Mouse (Mus musculus): Measurements from ENCODE around the gene Rnh1. TPM values are rescaled to one million over a fixed set of nuclear protein-coding genes. Genes with fewer than 3 reads are reported as not detected.

Rnh1 gene
- total and polyA plus RNA-seq, 2 experiments from 2014 or later = 44.2 to 47.1 TPM

GRCm38 (mm10) chr7:141196619-141197282 is 24.1 kb upstream of the Rnh1 start:
- 86% methylated on average over 8 of the region's 8 CpGs for WGBS
- peaks cover 7% of the 10 kb centered on the region for H3K36me3 ChIP-seq (ENCODE audit: insufficient read depth, low read length)
- no peak for TF ChIP-seq CTCF (IDR thresholded peaks at IDR 0.05)
- ATAC-seq (ENCODE audit: low FRiP score) = no peak
- H3K4me2 ChIP-seq (ENCODE audit: low read depth, low read length, poor library complexity, severe bottlenecking) = no peak overlapping the region
- H3K4me3 ChIP-seq (ENCODE audit: low read depth, low read length) = no peak overlapping the region
- peaks cover 8% of the 10 kb centered on the region; the same call in 1 of the 2 replicates for H3K4me1 ChIP-seq (ENCODE audit: insufficient read depth, low read length)
- no peak overlapping the region for H3K27ac ChIP-seq (ENCODE audit: low read depth, low read length)
- H3K9ac ChIP-seq (replicated peaks; ENCODE audit: low read length, poor library complexity, severe bottlenecking) = no peak overlapping the region
- no peaks in the 10 kb centered on the region for H3K9me3 ChIP-seq (ENCODE audit: low read length)
- DNase-seq (ENCODE audit: low spot score) = no peak
- no peaks in the 10 kb centered on the region for H3K27me3 ChIP-seq (ENCODE audit: insufficient read depth, low read length)

- H3K4me2 ChIP-seq (ENCODE audit: low read depth, low read length, poor library complexity, severe bottlenecking) = 0 out of 2 replicates have a peak overlapping the region, but pooled peaks have one; percentile 65
- H3K4me3 ChIP-seq (ENCODE audit: low read depth, low read length) = no peak overlapping the region
- H3K36me3 ChIP-seq (ENCODE audit: insufficient read depth, low read length) = peaks cover 17% of the 10 kb centered on the region
- H3K27ac ChIP-seq (ENCODE audit: low read depth, low read length) = no peak overlapping the region
- DNase-seq (ENCODE audit: low spot score) (no peak), ATAC-seq (ENCODE audit: low FRiP score) (no peak)
- H3K27me3 ChIP-seq (ENCODE audit: insufficient read depth, low read length) = no peaks in the 10 kb centered on the region
- 93% methylated on average over 2 of the region's 2 CpGs for WGBS
- peaks cover 8% of the 10 kb centered on the region; the same call in 1 of the 2 replicates for H3K4me1 ChIP-seq (ENCODE audit: insufficient read depth, low read length)
- no peak overlapping the region for H3K9ac ChIP-seq (replicated peaks; ENCODE audit: low read length, poor library complexity, severe bottlenecking)
- H3K9me3 ChIP-seq (ENCODE audit: low read length) = no peaks in the 10 kb centered on the region
- no peak for TF ChIP-seq CTCF (IDR thresholded peaks at IDR 0.05)
Measured at GRCm38 (mm10) chr7:141195754-141196153, 23.1 kb upstream of the Rnh1 start.

- Histone ChIP-seq H3K27me3 (ENCODE audit: insufficient read depth, low read length) (no peaks in the 10 kb centered on the region), H3K4me2 (ENCODE audit: low read depth, low read length, poor library complexity, severe bottlenecking) (peak overlapping the region; percentile 65), H3K4me3 (ENCODE audit: low read depth, low read length) (peak overlapping the region; percentile 96), H3K36me3 (ENCODE audit: insufficient read depth, low read length) (peaks cover 26% of the 10 kb centered on the region), H3K9me3 (ENCODE audit: low read length) (no peaks in the 10 kb centered on the region), H3K9ac (replicated peaks; ENCODE audit: low read length, poor library complexity, severe bottlenecking) (peak overlapping the region; percentile 14; the same call in 1 of the 2 replicates), H3K27ac (ENCODE audit: low read depth, low read length) (peak overlapping the region; percentile 47; the same call in 1 of the 2 replicates), H3K4me1 (ENCODE audit: insufficient read depth, low read length) (peaks cover 8% of the 10 kb centered on the region; the same call in 1 of the 2 replicates)
- TF ChIP-seq CTCF (IDR thresholded peaks at IDR 0.05) = no peak
- DNase-seq (ENCODE audit: low spot score) = peak; percentile 92
- peak; percentile 48 for ATAC-seq (ENCODE audit: low FRiP score)
- under 1% methylated on average over 28 of the region's 28 CpGs for WGBS
Measured at GRCm38 (mm10) chr7:141194830-141195229, 22.2 kb upstream of the Rnh1 start.

DNA sequence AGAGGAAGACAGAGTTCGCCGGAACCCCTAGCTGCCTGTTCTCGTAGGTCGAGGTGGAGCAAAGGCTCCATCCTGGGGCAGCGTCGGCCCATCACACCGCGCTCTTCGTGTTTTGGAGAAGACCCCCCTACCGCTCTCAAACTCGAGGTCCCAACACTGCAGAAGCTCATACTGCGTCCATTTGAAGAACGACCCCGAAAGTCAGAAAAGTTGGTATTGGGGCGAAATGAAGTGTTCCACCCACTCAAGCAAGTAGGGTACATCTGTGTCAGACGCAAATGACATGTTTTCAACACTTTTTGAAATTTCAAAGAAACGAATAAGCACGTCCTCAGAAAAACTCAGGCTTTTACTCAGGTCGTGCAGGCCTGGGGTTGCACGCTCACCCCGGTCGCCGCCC is 21.8 kb upstream of the Rnh1 start:
- TF ChIP-seq CTCF (IDR thresholded peaks at IDR 0.05) = no peak
- ATAC-seq (ENCODE audit: low FRiP score) (no peak), DNase-seq (ENCODE audit: low spot score) (no peak)
- peaks cover 30% of the 10 kb centered on the region for H3K36me3 ChIP-seq (ENCODE audit: insufficient read depth, low read length)
- H3K27ac ChIP-seq (ENCODE audit: low read depth, low read length) = 0 out of 2 replicates have a peak overlapping the region, but pooled peaks have one; percentile 55
- H3K4me3 ChIP-seq (ENCODE audit: low read depth, low read length) = peak overlapping the region; percentile 96
- WGBS = under 1% methylated on average over 23 of the region's 23 CpGs
- peaks cover 8% of the 10 kb centered on the region; the same call in 1 of the 2 replicates for H3K4me1 ChIP-seq (ENCODE audit: insufficient read depth, low read length)
- no peaks in the 10 kb centered on the region for H3K27me3 ChIP-seq (ENCODE audit: insufficient read depth, low read length)
- no peaks in the 10 kb centered on the region for H3K9me3 ChIP-seq (ENCODE audit: low read length)
- peak overlapping the region; percentile 65 for H3K4me2 ChIP-seq (ENCODE audit: low read depth, low read length, poor library complexity, severe bottlenecking)
- H3K9ac ChIP-seq (replicated peaks; ENCODE audit: low read length, poor library complexity, severe bottlenecking) = peak overlapping the region; percentile 14; the same call in 1 of the 2 replicates

DNA sequence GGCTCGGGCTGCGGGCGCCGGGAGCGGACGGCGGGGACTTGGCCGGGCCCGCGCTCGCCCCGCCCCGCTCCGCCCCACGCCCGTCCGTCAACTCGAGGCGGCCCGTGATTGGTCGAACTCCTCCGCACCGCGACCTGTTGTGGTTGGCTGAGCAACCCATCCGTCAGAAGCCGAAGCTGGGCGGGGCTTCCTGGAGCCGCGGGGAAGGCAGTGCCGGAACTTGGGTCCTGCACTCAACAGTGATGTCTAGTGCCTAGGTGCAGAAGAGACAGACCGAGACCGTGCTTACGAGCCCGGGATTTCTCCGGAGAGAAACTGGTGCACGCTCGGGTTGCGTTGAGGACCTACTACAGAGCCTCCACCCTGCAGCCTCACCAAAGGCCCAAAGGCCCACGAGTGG is 21.3 kb upstream of the Rnh1 start, which contains the start of the genes Hras and Lrrc56:
Gene Hras (minus strand): TSS at position 58 of the 400 bp plus-strand sequence.
Gene Lrrc56 (plus strand): TSS at position 210 of the 400 bp plus-strand sequence.
- ATAC-seq (ENCODE audit: low FRiP score) (peak; percentile 93), DNase-seq (ENCODE audit: low spot score) (peak; percentile 98)
- Histone ChIP-seq H3K36me3 (ENCODE audit: insufficient read depth, low read length) (peaks cover 33% of the 10 kb centered on the region), H3K4me2 (ENCODE audit: low read depth, low read length, poor library complexity, severe bottlenecking) (peak within 1 kb of the TSS; percentile 65), H3K4me3 (ENCODE audit: low read depth, low read length) (peak within 1 kb of the TSS; percentile 96), H3K9me3 (ENCODE audit: low read length) (no peaks in the 10 kb centered on the region), H3K27me3 (ENCODE audit: insufficient read depth, low read length) (no peaks in the 10 kb centered on the region), H3K27ac (ENCODE audit: low read depth, low read length) (peak within 1 kb of the TSS; percentile 85), H3K9ac (replicated peaks; ENCODE audit: low read length, poor library complexity, severe bottlenecking) (peak within 1 kb of the TSS; percentile 94), H3K4me1 (ENCODE audit: insufficient read depth, low read length) (peaks cover 8% of the 10 kb centered on the region; the same call in 1 of the 2 replicates)
- under 1% methylated on average over 27 of the region's 39 CpGs for WGBS
- no peak for TF ChIP-seq CTCF (IDR thresholded peaks at IDR 0.05)

DNA sequence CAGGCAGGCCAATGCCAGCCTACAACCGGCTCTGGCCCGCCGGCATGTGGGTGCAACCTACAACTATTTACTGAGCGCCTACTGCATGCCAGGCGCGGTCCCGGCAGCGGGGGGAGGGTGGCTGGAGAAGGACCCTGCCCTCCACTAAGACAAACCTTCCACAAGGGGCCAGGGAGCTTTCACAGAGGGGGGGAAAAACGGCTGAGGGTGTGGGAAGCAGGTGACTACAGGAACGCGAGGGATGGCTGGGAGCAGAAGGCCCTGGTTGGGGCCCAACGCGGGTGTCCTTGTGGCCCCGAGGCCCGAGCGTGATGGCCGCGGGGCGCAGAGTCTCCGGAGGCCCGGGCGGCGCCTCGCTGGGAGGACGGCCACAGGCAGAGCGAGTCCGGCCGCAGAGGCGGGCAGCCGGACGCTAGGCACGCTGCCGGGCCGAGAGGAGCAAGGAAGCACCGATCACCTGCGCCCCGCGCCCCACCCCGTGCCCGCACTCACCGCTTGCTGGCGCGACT is 20.7 kb upstream of the Rnh1 start:
- Histone ChIP-seq H3K4me1 (ENCODE audit: insufficient read depth, low read length) (peaks cover 8% of the 10 kb centered on the region; the same call in 1 of the 2 replicates), H3K9ac (replicated peaks; ENCODE audit: low read length, poor library complexity, severe bottlenecking) (peak overlapping the region; percentile 94), H3K4me3 (ENCODE audit: low read depth, low read length) (peak overlapping the region; percentile 96), H3K4me2 (ENCODE audit: low read depth, low read length, poor library complexity, severe bottlenecking) (peak overlapping the region; percentile 65), H3K27me3 (ENCODE audit: insufficient read depth, low read length) (no peaks in the 10 kb centered on the region), H3K27ac (ENCODE audit: low read depth, low read length) (peak overlapping the region; percentile 85), H3K36me3 (ENCODE audit: insufficient read depth, low read length) (peaks cover 33% of the 10 kb centered on the region), H3K9me3 (ENCODE audit: low read length) (no peaks in the 10 kb centered on the region)
- ATAC-seq (ENCODE audit: low FRiP score) (peak; percentile 20), DNase-seq (ENCODE audit: low spot score) (peak; percentile 14)
- WGBS = under 1% methylated on average over 34 of the region's 43 CpGs
- 0 out of 2 replicates have a peak, but pooled peaks have one; percentile 6 for TF ChIP-seq CTCF (IDR thresholded peaks at IDR 0.05)
